Mouse (Mus musculus) T-helper 2 cell (primary cell): ENCODE data around the gene Dido1.

Source experiments
- in situ Hi-C: fragments of 300-600 bp; cut with MboI, MseI; formaldehyde crosslinking; loops from one replicate; pipeline ENCODE4 v1.15.1; 2025; ENCODE audit warnings: high pct_unique_total_duplicates

Gene Dido1

GRCm38 (mm10) chr2:180684031-180684430 lies 25.8 kb downstream of the Dido1 start:
- in situ Hi-C loops, result no loop called here

DNA sequence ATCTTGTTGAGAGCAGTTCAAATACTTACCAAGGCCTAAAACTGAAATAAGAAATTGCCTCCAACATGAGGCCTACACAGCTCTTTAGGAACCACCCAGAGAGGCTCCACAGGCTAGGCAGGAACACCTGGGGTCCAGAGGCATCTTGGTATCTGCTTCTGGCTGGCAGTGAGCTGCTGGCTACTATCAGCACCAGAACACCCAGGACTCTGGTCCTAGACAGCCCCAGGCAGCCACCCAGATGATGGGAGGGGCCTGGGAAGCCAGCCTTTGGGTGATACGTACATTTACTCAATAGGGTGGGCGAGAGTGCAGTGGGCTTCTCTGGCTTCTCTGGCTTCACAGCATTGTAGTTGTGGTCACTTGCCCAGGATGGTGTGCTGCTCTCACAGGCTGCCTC lies 26.3 kb downstream of the Dido1 start:
- in situ Hi-C loops, result no loop called here

DNA sequence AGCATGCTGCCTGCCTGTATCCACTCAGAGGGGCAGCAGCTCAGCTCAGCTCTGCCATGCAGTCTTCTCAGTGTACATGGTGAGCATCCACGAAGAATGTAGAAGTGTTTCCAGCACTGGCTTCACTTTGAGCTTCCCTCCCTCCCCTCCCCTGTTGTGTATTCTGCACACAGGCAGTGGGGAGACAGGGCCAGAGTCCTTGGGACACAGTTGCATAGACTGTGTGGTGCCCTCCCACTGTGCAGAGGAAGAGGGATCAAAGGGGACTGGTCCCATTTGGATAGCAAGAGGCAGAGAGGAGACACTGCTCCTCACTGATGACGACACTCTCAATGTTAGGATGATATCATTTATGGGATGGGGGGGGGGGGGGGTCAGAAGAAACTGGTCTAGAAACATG lies 28.6 kb downstream of the Dido1 start:
- in situ Hi-C loops, result no loop called here

DNA sequence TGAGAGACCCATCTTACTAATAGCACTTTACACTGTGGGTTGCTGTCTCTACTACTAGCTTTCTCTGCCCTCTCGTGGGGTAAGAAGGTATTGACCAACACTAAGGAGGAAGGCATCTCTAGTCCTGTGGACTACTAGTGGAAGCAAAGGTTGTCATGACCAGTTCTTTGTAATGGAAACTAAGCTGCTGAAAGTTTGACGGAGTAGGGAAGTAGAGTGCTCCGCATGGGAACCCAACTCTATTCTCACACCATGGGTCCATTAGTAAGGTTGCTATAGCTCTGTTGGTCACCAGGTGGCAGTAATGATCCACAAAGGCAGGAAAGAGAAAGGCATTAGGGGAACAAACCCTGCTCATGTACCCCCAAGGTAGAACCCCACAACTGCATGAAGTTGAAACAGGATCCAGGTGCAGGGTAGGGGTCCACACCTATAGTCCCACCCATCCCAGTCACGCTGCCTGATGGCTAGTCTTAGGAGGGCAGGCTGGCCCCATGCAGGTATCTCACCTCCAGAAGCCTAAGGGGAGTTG lies 31.1 kb downstream of the Dido1 start:
- in situ Hi-C loops, result no loop called here

DNA sequence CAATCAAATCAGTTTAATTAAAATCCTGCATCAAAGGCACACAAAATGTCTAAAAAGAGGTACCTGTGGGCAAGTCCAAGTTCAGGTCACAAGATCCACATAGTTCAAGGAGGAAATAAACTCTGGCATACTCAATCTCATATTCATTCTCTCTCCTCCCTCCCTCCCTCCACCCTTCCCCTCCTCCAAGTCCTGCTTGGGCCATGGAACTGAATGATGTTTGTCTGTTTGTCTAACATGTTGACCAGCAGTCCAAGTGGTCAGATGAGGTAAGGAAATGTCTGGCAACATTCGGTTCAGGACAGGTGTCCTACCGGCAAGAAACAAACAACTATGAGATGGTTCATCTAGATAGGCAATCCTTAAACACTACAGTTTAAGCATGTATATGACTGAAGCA lies 33.1 kb downstream of the Dido1 start:
- in situ Hi-C loops, result no loop called here

GRCm38 (mm10) chr2:180662008-180662407 lies 47.8 kb downstream of the Dido1 start:
- in situ Hi-C loops, result no loop called here

DNA sequence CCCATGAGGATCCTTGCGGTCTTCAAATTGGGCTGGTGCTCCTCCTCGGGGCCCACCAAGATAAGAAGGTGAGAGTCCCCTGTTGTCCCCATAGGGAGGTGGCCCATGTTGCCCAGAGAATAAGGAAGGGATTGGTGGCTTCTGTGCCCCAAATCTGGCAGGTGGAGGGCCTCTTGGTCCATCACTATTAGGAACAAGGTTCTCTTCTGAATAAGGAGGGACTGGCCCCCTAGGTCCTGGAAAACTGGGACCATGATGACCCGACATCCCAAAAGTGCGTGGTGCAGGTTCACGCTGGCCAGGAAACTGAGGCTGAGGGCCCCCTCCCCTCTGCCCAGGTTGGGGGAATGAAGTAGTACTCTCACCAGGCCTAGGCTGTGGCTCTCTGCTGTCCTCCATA lies 49.3 kb downstream of the Dido1 start:
- in situ Hi-C loops, result no loop called here

- in situ Hi-C loops, result no loop called here
Observed at GRCm38 (mm10) chr2:180659353-180660150, 50.2 kb downstream of the Dido1 start.

GRCm38 (mm10) chr2:180658381-180658780 lies 51.4 kb downstream of the Dido1 start:
- in situ Hi-C loops, result no loop called here

DNA sequence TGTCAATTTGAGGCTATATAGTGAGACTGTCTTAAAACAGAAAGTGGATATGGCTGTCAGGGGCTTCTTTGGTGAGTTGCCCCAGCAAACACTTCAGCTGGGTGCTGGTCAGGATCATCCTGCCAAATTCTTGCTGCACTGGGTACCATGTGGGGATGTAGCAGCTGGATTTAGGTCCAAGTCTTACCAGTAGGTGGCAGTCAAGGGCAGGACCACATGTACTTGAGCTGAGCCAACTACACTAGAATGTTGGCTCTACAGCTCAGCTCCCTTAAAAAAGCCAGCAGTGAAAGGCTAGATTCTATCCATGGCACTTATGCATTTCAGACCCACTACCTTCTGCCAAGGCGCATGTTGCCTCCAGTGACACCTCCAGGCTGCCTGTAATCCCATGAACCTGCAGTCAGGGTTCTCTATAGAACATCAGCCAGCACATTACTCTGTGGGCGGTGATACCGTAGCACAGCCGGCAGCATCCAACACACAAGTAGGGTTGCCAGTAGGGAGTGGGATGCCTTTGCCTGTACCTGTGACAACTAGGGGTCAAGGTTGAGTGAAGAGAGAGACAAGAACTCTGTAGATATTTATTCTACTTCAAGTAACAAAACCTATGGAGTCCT lies 52.3 kb downstream of the Dido1 start:
- in situ Hi-C loops, result no loop called here

- in situ Hi-C loops, result no loop called here
Observed at GRCm38 (mm10) chr2:180655150-180655549, 54.6 kb downstream of the Dido1 start.

- in situ Hi-C loops, result no loop called here
Observed at GRCm38 (mm10) chr2:180654666-180655065, 55.1 kb downstream of the Dido1 start.

- in situ Hi-C loops, result no loop called here
Observed at GRCm38 (mm10) chr2:180646841-180647240, 63.0 kb downstream of the Dido1 start.

DNA sequence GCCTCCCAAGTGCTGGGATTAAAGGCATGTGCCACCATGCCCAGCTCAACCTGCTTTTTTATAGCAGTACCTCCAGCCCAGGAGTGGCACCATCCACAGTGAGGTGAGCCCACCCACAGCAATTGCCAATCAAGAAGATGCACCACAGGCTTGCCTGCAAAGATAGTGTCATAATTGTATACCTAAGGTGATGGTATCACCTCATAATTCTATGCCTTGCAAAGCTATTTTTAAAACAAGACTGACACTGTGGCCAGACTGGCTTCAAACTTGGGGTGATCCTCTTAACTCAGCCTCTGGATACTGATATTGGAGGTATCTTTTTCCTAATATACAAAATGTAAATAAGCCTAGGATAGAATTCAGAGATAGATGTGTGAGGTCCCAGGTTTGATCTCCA lies 66.2 kb downstream of the Dido1 start:
- in situ Hi-C loops, result no loop called here

DNA sequence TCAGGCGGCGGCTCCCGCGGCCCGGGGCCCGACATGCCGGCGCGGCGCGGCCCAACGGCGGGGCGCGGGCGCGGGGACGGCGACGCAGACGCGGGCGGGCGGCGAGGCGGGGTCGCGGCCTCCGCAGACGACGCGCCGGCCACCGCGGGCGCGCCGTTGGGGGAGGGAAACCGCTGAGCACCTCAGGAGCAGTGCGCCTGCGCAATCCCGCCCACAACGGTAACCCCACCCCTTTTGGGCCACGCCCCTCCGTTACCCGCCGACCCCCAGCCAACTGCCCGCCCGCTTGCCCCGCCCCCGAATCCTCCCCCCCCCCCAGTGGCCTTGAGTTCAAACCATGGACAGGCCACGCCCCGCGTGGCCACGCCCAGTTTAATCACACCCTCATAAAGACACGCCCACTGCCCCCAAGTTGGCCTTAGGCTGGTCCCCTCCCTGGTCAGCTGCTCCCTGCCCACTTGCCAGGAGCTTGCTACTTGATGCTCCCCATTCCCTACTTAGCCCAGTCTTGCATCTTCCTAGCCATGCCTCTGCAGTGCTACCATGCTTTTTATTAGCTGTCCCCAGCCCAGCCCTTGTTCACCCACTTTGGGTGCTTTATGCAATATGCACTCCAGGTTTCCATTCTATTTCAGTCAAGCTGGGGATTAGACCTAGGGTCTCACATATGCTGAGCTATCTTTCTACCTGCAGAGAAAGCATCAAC lies 67.1 kb downstream of the Dido1 start, which contains the start of gene Tcfl5:
TSS of gene Tcfl5 (minus strand) at position 154 of the 706 bp plus-strand sequence.
- in situ Hi-C loops, result no loop called here

DNA sequence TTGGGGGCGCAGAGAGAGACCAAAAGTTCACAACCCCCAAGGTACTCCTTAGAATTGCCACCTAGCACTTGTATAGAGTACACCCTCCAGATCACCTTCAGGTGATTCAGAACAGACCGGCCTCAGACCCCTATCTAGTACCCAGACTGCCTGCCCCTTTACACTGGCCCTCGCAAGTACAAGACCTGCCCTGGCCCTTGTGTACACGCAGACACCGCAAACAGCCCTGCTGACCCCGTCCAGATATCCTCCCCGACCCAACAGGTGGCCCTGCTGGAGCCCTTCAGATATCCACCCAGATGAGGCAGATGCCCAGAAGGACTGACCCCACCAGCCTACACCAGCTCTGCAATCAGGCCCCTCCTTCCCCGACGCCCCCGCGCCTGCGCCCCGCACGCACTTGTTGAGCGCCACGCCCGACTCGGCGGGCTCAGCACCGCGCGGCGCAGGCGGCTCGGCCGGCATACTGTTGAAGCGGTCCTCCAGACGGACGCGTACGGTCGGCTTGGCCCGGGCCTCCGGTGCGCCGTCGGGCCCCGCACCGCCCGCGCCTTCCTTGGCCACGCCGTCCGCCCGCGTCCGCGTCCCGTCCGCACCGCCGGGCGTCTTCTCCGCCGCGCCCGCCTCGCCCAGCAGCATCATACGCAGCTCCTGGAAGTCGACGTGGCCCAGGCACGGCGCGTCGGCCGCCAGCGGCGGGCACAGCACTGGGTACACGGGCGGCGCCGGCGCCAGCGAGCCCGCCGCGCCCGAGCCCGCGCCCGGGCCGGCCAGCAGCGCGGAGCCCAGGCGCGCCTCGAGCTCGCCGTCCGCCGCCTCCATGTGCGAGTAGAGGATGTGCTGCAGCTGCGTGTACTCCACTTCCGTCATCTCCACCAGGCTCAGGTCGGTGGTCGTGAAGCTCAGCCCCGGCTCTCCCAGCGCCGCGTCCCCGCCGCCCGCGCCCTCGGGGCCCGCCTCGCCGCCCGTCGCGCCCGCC lies 67.9 kb downstream of the Dido1 start:
- in situ Hi-C loops, result no loop called here

DNA sequence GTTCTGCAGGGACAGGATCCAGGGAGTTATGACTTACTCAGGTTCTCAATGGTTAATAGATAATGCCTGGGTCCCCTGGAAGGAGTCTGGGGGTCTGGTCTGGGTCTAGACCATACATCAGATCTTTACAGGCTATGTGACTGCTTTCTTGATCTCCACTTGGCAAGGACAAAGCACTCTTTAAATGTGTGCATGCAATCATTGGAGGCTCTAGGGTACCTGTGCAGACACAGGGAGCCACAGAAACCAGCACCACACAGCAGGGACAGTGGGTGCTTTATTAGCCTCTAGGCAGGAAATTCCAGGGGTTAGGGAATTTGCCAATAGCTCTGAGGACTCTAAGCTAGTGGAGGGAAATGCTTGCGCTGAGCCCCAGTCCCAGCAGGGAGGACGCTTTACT lies 97.9 kb downstream of the Dido1 start:
- in situ Hi-C loops, result no loop called here

DNA sequence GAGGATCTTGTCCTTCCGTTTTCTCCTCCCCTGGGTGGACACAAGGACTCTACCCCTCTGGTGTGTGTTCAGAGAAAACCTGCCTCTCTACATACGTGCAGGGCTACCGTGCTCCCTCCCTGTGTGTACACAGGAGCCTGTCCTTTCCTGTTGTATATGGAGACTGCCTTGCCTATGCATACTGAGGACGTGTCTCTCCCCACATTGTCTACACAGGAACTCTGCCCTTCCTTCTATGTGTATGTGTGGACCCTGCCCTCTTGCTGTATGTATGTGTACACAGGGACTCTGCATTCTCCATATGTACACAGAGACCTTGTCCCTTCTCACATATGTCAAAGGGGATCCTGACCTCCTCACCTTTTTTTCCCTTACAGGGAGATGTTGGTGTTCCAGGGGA lies 99.5 kb downstream of the Dido1 start:
- in situ Hi-C loops, result no loop called here
